Mouse (Mus musculus) urinary bladder, adult 18-20 months (tissue): ENCODE measurements around the gene Hnrnpu.
"Not testable (repeated sequence)": the region's sequence is repeated elsewhere in the genome, so short reads cannot be mapped to it uniquely, and the experiment has no call there.

ENCODE experiments used
- DNase-seq, 2 experiments: peaks; one replicate each; pipeline ENCODE4 v3.0.0; 2022; ENCODE audit warnings: low spot score in 2 of 2, mixed read lengths in 2 of 2

Hnrnpu gene

GRCm38 (mm10) chr1:178337551-178338317 is at the start of gene Hnrnpu:
Gene Hnrnpu, minus strand, starts transcription at chr1:178337797.
- peak; percentile 89 to 94 for DNase-seq

GRCm38 (mm10) chr1:178382165-178382564 is 44.6 kb upstream of the Hnrnpu start:
- DNase-seq: peak in 1 of 2 experiments; percentile 12

- no peak for DNase-seq
These were observed 41.6 kb upstream of the Hnrnpu start for GRCm38 (mm10) chr1:178379224-178379623.

GRCm38 (mm10) chr1:178378115-178378514 is 40.5 kb upstream of the Hnrnpu start:
- DNase-seq: no peak

GRCm38 (mm10) chr1:178376907-178377306 is 39.3 kb upstream of the Hnrnpu start:
- DNase-seq: no peak

- no peak for DNase-seq
These were observed 38.5 kb upstream of the Hnrnpu start for GRCm38 (mm10) chr1:178376061-178376460.

GRCm38 (mm10) chr1:178375381-178375780 is 37.8 kb upstream of the Hnrnpu start:
- DNase-seq: no peak

GRCm38 (mm10) chr1:178372681-178373080 is 35.1 kb upstream of the Hnrnpu start:
- no peak for DNase-seq

GRCm38 (mm10) chr1:178369272-178369651 is 31.7 kb upstream of the Hnrnpu start:
- DNase-seq: peak; percentile 3 to 15

- peak; percentile 80 to 87 for DNase-seq
These were observed 31.1 kb upstream of the Hnrnpu start for GRCm38 (mm10) chr1:178368548-178369271.

GRCm38 (mm10) chr1:178368121-178368520 is 30.5 kb upstream of the Hnrnpu start:
- DNase-seq: no peak

GRCm38 (mm10) chr1:178365171-178365570 is 27.6 kb upstream of the Hnrnpu start:
- no peak for DNase-seq

GRCm38 (mm10) chr1:178360702-178361101 is 23.1 kb upstream of the Hnrnpu start:
- DNase-seq: no peak

GRCm38 (mm10) chr1:178360264-178360663 is 22.7 kb upstream of the Hnrnpu start:
- no peak for DNase-seq

- DNase-seq: no peak
These were observed 20.4 kb upstream of the Hnrnpu start for GRCm38 (mm10) chr1:178357776-178358710.

GRCm38 (mm10) chr1:178354576-178354975 is 17.0 kb upstream of the Hnrnpu start:
- no peak for DNase-seq

- no peak for DNase-seq
These were observed 14.0 kb upstream of the Hnrnpu start for GRCm38 (mm10) chr1:178351643-178352042.

- no peak for DNase-seq
These were observed 13.2 kb upstream of the Hnrnpu start for GRCm38 (mm10) chr1:178350792-178351191.

- not testable (repeated sequence) for DNase-seq
These were observed 6.6 kb upstream of the Hnrnpu start for GRCm38 (mm10) chr1:178344071-178344805.

- DNase-seq: no peak
These were observed 5.0 kb upstream of the Hnrnpu start for GRCm38 (mm10) chr1:178342612-178343011.

- DNase-seq: no peak
These were observed 4.5 kb upstream of the Hnrnpu start for GRCm38 (mm10) chr1:178342063-178342462.
